Mouse (Mus musculus) duodenum, adult 2 months (tissue): ENCODE measurements around the gene Fignl1. TPM values are rescaled to one million over a fixed set of nuclear protein-coding genes. Genes with fewer than 3 reads are reported as not detected.

Experiments used
- polyA plus RNA-seq: library from polyadenylated mRNA; depleted of rRNA; stranded (reverse); fragments of >200 nt; gene quantifications from 2 replicates; pipeline ENCODE4 v1.2.3, GENCODE M21; 2012; ENCODE audit warnings: low replicate concordance; rRNA removed

The Fignl1 gene
- polyA plus RNA-seq = 0.05 and 0.82 TPM in 2 replicates

DNA sequence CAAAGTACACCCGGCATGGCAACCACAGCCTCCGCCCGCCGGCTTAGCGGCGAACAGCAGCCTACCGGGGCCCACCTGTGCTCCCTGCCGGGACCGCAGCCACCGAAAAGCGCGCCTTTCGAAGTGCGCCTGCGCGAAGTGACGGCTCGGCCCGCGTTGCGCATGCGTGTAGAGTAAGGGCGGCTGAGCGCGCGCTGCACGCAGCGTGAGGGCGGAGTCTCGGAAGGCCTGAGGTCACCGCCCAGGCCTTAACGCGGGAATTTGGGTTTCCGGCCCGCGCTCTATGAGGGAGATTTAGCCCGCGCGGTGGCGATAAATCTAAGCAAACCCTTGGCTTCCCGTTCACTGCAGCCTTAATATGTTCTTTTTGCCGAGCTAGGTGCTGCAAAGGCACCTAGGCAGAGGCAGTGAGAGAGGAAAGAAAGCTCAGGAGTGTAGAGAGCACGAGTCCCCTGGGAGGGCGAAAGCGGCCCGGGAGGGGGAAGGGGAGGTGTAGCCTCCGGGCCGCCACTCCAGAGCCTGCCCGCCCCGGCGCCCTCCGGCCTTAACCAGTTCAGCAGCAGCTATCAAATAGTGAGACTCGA is at the start of gene Fignl1:
Fignl1 (minus strand) TSS at position 143 of the 584 bp plus-strand sequence.

Other genes starting within 250 kb of the Fignl1 start
- gene 4930512M02Rik, start 181.1 kb downstream of the Fignl1 start, polyA plus RNA-seq = not detected in 2 replicates
- gene Ikzf1, start 124.0 kb downstream of the Fignl1 start, polyA plus RNA-seq = 8.2 and 10.6 TPM in 2 replicates
- 83.8 and 97.1 TPM in 2 replicates for gene Ddc, start 89.2 kb upstream of the Fignl1 start, polyA plus RNA-seq
- 2.0 and 2.4 TPM in 2 replicates for gene Grb10, start 229.7 kb upstream of the Fignl1 start, polyA plus RNA-seq